Mouse (Mus musculus) left cerebral cortex, adult 11 months (tissue): ENCODE results near the gene Pex11g.

ENCODE experiments used
- DNase-seq: peaks from one replicate; pipeline ENCODE4 v3.0.0; 2022; ENCODE audit warnings: low spot score

Gene Pex11g

DNA sequence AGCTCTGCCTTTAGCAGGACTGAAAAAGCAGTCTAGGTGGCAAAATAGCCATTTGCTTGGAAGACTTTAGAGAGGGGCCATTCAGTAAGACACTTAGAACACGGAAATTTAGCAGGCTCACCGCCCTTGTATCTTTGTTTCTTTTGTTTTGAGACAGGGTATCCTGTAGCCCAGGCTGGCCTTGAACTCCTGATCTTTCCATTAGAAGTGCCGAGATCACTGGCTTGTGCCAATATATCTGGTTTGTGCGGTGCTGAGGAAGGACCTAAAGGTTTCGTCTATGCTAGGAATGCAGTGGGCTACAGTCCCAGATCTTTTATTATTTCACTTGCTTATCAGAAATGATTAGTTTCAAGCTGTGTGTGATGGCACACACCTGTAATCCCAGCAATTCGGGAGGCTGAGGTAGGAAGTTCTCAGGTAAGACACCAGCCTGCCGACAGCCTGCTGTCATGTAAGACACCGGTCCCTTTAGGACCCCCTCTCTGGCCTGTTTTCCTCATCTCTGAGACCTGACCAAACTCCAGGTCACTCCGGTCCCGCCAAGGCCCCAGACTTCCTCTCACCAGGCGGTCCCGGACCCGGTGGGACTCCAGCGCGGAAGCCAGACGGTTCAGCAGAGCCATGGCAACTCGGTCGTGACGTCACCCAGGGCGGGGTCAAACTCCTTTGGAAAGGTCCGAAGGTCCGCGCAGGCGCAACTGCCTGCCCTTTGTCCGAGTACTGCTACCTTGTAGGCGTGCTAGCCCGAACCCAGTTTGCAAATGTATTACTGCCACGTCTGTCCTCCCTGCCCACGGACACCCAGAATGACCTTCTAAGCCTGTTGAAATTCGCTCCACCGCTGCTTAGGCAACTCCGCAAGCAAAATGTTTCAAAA lies at the start of gene Pex11g:
TSS of gene Pex11g (minus strand) at position 675 of the 880 bp plus-strand sequence.
- peak; percentile 79 for DNase-seq

DNA sequence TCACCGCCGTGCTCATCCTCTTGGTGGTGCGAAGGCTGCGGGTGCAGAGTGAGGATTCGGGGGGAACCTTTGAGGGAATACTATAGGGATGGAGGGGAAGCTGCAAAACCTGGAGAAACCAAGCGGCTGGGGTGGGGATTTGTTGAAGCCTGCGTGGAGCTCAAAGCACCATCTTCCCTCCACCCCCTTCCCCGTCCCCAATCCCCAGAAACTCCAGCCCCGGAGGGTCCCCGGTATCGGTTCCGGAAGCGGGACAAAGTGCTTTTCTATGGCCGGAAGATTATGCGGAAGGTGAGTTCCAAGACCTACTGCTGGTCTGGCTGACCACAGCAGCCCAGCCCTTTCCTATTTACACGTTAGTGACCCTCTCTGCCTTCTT lies 49.6 kb upstream of the Pex11g start:
- no peak for DNase-seq

GRCm38 (mm10) chr8:3516450-3517116 lies 49.1 kb upstream of the Pex11g start:
- DNase-seq, result peak; percentile 94

GRCm38 (mm10) chr8:3515771-3516417 lies 48.4 kb upstream of the Pex11g start:
- DNase-seq, result no peak

- DNase-seq, result peak; percentile 84
Observed at GRCm38 (mm10) chr8:3515260-3515671, 47.8 kb upstream of the Pex11g start, which contains the start of gene Pnpla6. TSS of gene Pnpla6 (plus strand) at chr8:3515384.

- DNase-seq, result no peak
Observed at GRCm38 (mm10) chr8:3514681-3515247, 47.3 kb upstream of the Pex11g start.

DNA sequence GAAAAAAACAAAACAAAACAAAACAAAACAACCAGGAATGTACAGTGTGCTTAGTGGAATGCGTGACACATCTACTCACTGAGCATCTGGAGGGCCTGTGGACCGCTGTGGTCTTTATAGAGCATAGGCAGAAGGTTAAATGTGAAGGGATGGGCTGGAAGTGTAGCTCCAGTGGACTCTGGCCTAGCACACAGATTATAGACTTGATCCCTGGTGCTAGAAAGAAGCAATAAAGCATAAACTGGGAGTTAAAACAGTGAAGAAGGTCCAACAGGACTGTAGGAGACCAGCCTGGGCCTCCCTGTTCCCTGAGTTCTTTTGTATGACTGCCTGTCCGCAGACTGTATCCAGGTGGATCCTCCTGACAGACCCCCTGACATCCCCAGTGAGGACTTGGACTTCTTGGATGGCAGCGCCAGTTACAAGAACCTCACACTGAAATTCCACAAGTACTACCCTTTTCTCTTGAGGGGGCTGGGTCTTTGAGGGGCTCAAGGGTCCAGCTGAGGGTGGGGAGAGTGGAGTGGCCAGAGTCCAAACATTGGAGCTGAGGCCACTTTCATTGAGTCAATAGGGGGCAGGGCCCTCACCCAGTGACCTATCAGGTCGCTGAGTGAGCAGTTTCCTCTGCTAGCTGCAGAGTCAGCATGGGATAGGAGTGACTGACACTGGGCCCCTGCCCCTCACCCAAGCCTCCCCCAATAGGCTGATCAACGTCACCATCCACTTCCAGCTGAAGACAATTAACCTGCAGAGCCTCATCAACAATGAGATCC lies 40.7 kb upstream of the Pex11g start:
- no peak for DNase-seq

- DNase-seq, result no peak
Observed at GRCm38 (mm10) chr8:3502217-3502616, 34.7 kb upstream of the Pex11g start.

DNA sequence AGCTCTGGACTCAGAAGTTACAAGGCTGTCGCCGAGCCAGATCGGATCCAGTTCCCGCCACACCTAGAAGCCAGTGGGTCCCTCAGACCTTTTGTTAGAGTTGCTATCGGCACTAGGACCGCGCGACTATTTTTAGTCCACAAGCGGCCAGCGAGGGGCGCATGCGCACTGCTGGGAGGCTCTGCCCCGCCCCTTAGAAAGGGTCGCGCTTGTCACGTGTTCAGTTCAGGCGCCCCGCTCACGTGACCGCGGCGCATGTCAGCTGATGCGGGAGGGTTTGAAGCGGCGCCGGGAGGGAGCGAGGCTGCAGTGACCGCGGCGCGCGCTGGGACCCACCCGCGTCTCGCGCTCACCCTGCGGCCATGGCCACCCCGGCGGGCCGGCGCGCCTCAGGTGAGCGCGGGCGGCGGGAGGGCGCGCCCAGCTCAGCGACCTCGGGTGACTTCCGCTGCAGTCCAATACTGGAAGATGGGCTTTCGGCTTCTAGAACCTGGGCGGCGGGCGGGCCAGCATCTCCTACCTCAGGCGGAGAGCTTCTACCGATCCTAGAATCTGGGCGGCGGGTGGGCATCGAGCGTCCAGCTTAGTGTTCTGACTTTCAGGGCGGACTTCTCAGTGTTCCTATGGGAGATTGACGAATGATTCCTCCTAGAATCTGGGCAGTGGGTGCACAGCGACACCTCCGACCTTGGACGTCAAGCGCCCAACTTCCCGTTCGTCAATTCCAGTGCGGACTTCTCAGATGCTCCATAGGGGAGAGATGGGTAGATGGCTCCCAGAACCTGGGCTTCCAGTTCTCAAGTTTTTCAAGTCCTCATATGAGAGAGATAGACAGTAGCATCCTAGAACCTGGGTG lies 33.0 kb upstream of the Pex11g start, which contains the start of gene Mcoln1:
TSS of gene Mcoln1 (plus strand) at position 223 of the 856 bp plus-strand sequence.
- DNase-seq, result peak; percentile 97

DNA sequence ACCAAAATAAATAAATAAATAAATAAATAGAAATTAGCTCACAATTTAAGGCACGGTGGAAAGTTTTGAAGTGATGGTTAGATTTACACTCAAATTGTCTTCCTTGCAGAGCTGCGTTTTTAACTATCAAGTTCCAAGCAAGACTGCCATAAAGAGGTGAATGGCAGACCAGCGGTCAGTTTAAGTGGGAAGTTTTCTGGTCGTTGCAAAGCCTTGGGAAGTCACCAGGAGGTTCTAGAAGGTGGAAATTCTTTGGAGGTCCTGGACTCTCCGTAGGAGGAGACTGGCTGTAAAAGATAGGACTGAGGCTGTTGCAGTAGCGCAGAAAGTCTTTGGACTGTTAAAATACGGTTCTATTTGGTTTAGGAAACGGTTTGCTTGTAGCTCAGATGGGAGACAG lies 32.3 kb upstream of the Pex11g start:
- no peak for DNase-seq

DNA sequence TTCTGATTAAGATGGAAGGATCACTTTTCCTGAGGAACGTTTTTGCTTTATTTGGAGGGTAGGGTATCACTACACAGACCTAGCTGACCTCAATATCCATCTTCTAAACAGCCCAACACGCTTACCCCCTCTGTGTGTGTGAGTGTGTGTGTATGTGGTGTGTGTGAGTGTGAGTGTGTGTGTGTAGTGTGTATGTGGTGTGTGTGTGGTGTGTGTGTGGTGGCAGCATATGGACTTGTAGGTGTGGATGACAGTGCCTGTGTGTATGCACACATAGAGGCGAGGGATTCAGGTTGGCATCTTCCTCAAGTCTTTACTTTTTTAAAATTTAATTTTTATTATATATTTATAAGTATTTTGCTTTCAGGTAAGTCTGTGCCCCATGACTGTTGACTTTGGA lies 31.1 kb upstream of the Pex11g start:
- DNase-seq, result no peak

- DNase-seq, result no peak
Observed at GRCm38 (mm10) chr8:3496428-3496748, 28.9 kb upstream of the Pex11g start.

- DNase-seq, result no peak
Observed at GRCm38 (mm10) chr8:3495578-3496427, 28.3 kb upstream of the Pex11g start.

DNA sequence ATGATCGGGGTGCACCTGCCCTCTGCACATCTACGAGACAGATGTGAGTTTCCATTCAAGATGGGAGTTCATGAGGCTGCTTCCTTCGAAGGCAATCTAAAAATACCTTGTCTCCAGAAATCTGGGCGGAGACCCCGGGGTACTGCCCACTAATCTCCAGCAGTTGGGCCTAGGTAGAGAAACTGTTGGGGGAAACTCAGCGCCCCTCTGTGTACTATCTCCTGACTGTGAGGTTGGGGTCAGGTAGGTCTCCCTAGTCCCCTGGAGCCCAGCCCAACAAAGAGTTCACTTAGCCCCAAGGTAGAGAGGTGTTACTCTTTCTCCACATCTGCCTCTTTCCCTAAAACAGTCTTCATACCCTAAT lies 26.3 kb upstream of the Pex11g start:
- no peak for DNase-seq

GRCm38 (mm10) chr8:3492901-3493844 lies 25.7 kb upstream of the Pex11g start, which contains the start of gene Zfp358:
TSS of gene Zfp358 (plus strand) at chr8:3493138.
- DNase-seq, result no peak

GRCm38 (mm10) chr8:3485192-3485591 lies 17.7 kb upstream of the Pex11g start:
- DNase-seq, result no peak

DNA sequence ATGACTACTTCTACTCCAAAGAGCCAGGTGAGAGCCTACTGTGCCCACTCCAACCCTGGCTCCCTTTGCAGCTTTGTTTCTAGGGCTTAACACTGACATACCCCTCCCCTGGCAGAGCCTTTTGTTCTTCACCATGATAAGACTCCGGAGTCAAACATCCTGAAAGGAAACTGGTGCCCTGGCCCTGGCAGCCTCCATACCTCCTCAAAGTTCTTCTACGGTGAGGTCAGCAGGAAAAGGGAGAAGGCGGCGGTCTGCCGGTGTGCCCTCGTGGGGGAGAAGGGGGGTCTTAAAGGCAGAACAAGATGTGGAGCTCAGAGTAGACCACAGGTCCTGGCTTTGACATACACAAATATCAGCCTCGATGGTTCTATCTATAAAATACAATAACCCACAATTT lies 16.1 kb upstream of the Pex11g start:
- no peak for DNase-seq

DNA sequence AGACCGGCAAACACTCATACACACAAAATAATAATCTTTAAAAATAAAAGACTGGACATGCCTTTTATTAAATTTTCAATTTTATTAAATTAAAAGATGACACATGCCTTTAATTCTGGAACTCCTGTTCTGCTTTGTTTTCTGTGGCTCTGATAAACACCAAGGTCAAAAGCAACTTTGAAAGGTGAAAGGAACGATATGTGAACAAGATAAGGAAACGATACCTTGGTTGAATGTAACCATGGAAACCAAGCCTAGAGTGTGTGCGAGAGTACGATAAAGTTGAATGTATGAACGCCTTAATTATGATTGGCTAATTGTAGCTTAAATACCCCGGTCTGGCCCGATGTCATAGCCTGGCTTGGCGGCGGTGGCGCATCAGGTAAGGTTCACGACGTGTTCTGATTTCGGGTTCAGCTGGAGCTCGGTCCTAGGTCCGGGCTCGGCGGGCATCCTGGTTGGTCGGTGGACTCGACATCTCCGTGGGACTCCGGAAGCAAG lies 14.8 kb upstream of the Pex11g start:
- DNase-seq, result no peak
